Comparison of ENCODE assay signal across 13 mouse cellular contexts in genomic region chr3:94851731-94852130, GRCm38 (mm10). TPM values are rescaled to one million over a fixed set of nuclear protein-coding genes. Genes with fewer than 3 reads are reported as not detected.
DNase-seq lines count a peak whose midpoint lies in the region; ATAC-seq and TF ChIP-seq lines count a peak whose summit lies in the region.
"Had no signal": no experiment of that assay in that cellular context is flagged by ENCODE, and none has a peak within 500 bp of the region (broad histone marks: within the 10 kb centered on the region; RNA-seq: fewer than 3 reads in every experiment).

No protein-coding gene starts in this region.

- no peaks in the 10 kb centered on the region for H3K27me3 ChIP-seq in liver, embryonic 16.5 days (ENCODE audit: control insufficient read depth, insufficient read depth, low read depth, low read length)
- no peaks in the 10 kb centered on the region for H3K27me3 ChIP-seq in thymus, adult 2 months (ENCODE audit: control insufficient read depth, insufficient read depth, low read length)
- H3K27me3 ChIP-seq: embryonic facial prominence, embryonic 12.5 days; neural tube, embryonic 13.5 days had no signal

- no peaks in the 10 kb centered on the region; the same call in 1 of the 2 replicates for H3K4me1 ChIP-seq in liver, embryonic 16.5 days (ENCODE audit: control insufficient read depth, low read depth, low read length)
- H3K4me1 ChIP-seq in thymus, adult 2 months (replicated peaks; ENCODE audit: control insufficient read depth, insufficient read depth, low read length) = peaks cover 6% of the 10 kb centered on the region; the same call in 1 of the 2 replicates
- H3K4me1 ChIP-seq: embryonic facial prominence, embryonic 12.5 days had no signal

- 0 out of 2 replicates have a peak, but pooled peaks have one; percentile 35 for ATAC-seq in liver, embryonic 16.5 days (ENCODE audit: low read depth)
- ATAC-seq: forebrain, embryonic 14.5 days had no signal

- 32% methylated on average over 3 of the region's 3 CpGs for WGBS in liver, embryonic 16.5 days (ENCODE audit: insufficient replicate concordance)
- 4% methylated on average over 3 of the region's 3 CpGs for WGBS in thymus, adult 2 months

- peaks cover 12% of the 10 kb centered on the region for H3K36me3 ChIP-seq in liver, embryonic 16.5 days (ENCODE audit: control insufficient read depth, insufficient read depth)
- peaks cover 20% of the 10 kb centered on the region for H3K36me3 ChIP-seq in thymus, adult 2 months (ENCODE audit: control insufficient read depth, insufficient read depth, low read length)

- no peak overlapping the region for H3K4me2 ChIP-seq in liver, embryonic 16.5 days (ENCODE audit: low read depth, low read length)
- H3K4me2 ChIP-seq: embryonic facial prominence, embryonic 12.5 days; neural tube, embryonic 13.5 days had no signal

- no peak overlapping the region for H3K27ac ChIP-seq in liver, embryonic 16.5 days (ENCODE audit: low read length)
- no peak overlapping the region for H3K27ac ChIP-seq in thymus, adult 2 months (ENCODE audit: control insufficient read depth, insufficient read depth, low read length)
- H3K27ac ChIP-seq: embryonic facial prominence, embryonic 12.5 days; neural tube, embryonic 13.5 days had no signal

- no peak for DNase-seq in liver
- peak; percentile 73 for DNase-seq in CD4-positive, CD25-positive, alpha-beta regulatory T cell, adult 2 months (ENCODE audit: low read depth, low spot score)
- peak; percentile 71 for DNase-seq in induced T-regulatory cell, adult 2 months (ENCODE audit: low read depth)
- peak; percentile 28 for DNase-seq in thymus, adult 2 months
- DNase-seq in testis, postnatal 14 days (ENCODE audit: low spot score) = no peak
- no peak for DNase-seq in urinary bladder, postnatal 10 days (ENCODE audit: low spot score)
- DNase-seq in layer of hippocampus, adult 8-10 months (ENCODE audit: low spot score in 2 of 2) = no peak
- DNase-seq: cerebellum, adult 18-20 months; kidney, adult 18-20 months had no signal

- TF ChIP-seq CTCF in thymus, adult 2 months (IDR thresholded peaks at IDR 0.05; ENCODE audit: borderline replicate concordance, control insufficient read depth, extremely low read depth, insufficient read depth, low read length, poor library complexity) = no peak

- TF ChIP-seq POLR2A in thymus, adult 2 months (IDR thresholded peaks at IDR 0.05; ENCODE audit: control insufficient read depth, extremely low read depth, insufficient read depth, low read length, poor library complexity) = no peak

- H3K9me3 ChIP-seq in liver, embryonic 16.5 days (replicated peaks; ENCODE audit: control insufficient read depth, low read length) = no peaks in the 10 kb centered on the region
- H3K9me3 ChIP-seq: embryonic facial prominence, embryonic 12.5 days; neural tube, embryonic 13.5 days had no signal

- no peak overlapping the region for H3K9ac ChIP-seq in liver, embryonic 16.5 days (ENCODE audit: low read depth, low read length)
- H3K9ac ChIP-seq: embryonic facial prominence, embryonic 12.5 days; neural tube, embryonic 13.5 days had no signal

- no peak overlapping the region for H3K4me3 ChIP-seq in liver, embryonic 16.5 days (ENCODE audit: low read depth, low read length)
- H3K4me3 ChIP-seq in thymus, adult 2 months (ENCODE audit: control insufficient read depth, insufficient read depth, low read length) = no peak overlapping the region
- H3K4me3 ChIP-seq: embryonic facial prominence, embryonic 12.5 days; neural tube, embryonic 13.5 days had no signal

RNA-seq across cellular contexts. Expression of gene Pogz, which starts 14.4 kb away (rescaled TPM):
- 2.4 and 3.4 TPM in 2 replicates for polyA plus RNA-seq in liver, embryonic 16.5 days (2015; fragmentation: Nextera tagmentation; extraction: Ambion mirVana)
- polyA plus RNA-seq in thymus, adult 2 months (2012; rRNA removed) = 69.6 and 73.6 TPM in 2 replicates
- total RNA-seq in layer of hippocampus, adult 8-10 months (2022) = 10 to 100 TPM; 52.0 to 71.5 (median 61.4) TPM

RNA-seq across cellular contexts. Expression of gene Psmb4, which starts 35.0 kb away (rescaled TPM):
- 138 and 157 TPM in 2 replicates for polyA plus RNA-seq in liver, embryonic 16.5 days (2015; fragmentation: Nextera tagmentation; extraction: Ambion mirVana)
- polyA plus RNA-seq in thymus, adult 2 months (2012; rRNA removed) = 314 and 384 TPM in 2 replicates
- total RNA-seq in layer of hippocampus, adult 8-10 months (2022) = 100 to 1,000 TPM; 219 to 262 (median 240) TPM

Comparison
In these comparisons a context has a peak if more than half of its experiments do, and no peak if none do; other contexts are left out.
1. DNase-seq: peak in CD4-positive, CD25-positive, alpha-beta regulatory T cell, adult 2 months (single experiment), induced T-regulatory cell, adult 2 months (single experiment) and thymus, adult 2 months (single experiment); none in liver (single experiment), testis, postnatal 14 days (single experiment), urinary bladder, postnatal 10 days (single experiment) and layer of hippocampus, adult 8-10 months (0 of 2).
2. RNA of gene Pogz, which starts 14.4 kb away (polyA plus RNA-seq): 69.6 to 73.6 TPM in thymus, adult 2 months; 2.4 to 3.4 TPM in liver, embryonic 16.5 days; every median in the first group is over 10 times any median in the second.